Mouse (Mus musculus) megakaryocyte progenitor cell, adult 5-6 weeks (primary cell): ENCODE measurements at regions not wholly inside any gene's neighbourhood (a gene's known extent, or its start where the extent isn't known, plus 50 kb on each side); places are given as distances from the start of the nearest gene placed in this dataset.

Experiments
- ATAC-seq: replicated peaks from 2 replicates; pipeline ENCODE4 v1.8.0; 2016; ENCODE audit warnings: mild to moderate bottlenecking, moderate TSS enrichment, inconsistent platforms; ENCODE audit not compliant: poor library complexity

- no peak for ATAC-seq
Measured at GRCm38 (mm10) chr8:26804089-26804488, 173.0 kb upstream of the Zfp703 start.

GRCm38 (mm10) chr8:26804901-26805341 lies 172.2 kb upstream of the Zfp703 start:
- no peak for ATAC-seq

DNA sequence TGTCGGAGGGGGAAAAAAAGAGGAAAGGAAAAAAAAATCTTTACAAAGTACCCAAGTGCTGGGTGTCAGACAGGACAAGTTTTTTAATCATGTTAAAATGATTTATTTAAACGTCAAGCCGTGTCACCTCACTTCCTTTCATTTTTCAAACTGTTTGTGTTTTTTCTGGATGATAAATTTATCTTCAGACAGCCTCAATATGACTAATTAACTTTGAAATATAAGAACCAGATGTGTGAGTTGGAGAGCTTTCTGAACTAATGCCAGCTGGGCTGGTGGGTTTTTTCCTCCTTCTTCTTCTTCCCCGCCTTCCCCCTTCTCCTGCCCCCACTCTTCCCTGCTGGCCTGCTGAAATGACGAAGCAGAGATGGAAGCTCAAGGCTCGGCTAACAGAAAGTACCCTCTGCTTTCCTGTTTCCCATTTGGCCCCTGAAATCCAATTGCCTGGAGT lies 171.7 kb upstream of the Zfp703 start:
- ATAC-seq = no peak

GRCm38 (mm10) chr8:26808111-26808651 lies 168.9 kb upstream of the Zfp703 start:
- ATAC-seq = peak; percentile 37; the same call in 1 of the 2 replicates

- ATAC-seq = 0 out of 2 replicates have a peak, but pooled peaks have one; percentile 8
Measured at GRCm38 (mm10) chr8:26808771-26809170, 168.4 kb upstream of the Zfp703 start.

DNA sequence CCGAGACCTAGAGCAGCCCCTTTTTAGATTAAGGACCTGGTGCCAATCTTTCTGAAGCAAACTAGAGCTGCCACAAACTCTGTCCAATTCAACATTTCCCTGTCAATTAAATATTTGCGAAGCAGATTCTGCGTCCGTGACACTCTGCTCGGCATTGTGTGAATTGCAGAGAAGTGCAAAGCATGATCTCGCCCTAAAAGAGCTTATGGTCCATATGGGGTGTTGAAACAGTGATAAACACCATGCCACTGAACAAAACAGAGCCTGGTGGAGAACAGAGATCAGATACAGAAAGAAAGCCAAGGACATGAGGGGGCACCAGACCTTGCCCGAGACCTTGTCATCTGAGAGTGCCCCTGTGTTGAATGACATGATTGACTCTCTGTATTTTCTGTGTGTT lies 167.2 kb upstream of the Zfp703 start:
- no peak for ATAC-seq

GRCm38 (mm10) chr8:26811533-26812236 lies 165.4 kb upstream of the Zfp703 start:
- no peak for ATAC-seq

- ATAC-seq = peak; percentile 41
Measured at GRCm38 (mm10) chr8:26813198-26813815, 163.8 kb upstream of the Zfp703 start.

DNA sequence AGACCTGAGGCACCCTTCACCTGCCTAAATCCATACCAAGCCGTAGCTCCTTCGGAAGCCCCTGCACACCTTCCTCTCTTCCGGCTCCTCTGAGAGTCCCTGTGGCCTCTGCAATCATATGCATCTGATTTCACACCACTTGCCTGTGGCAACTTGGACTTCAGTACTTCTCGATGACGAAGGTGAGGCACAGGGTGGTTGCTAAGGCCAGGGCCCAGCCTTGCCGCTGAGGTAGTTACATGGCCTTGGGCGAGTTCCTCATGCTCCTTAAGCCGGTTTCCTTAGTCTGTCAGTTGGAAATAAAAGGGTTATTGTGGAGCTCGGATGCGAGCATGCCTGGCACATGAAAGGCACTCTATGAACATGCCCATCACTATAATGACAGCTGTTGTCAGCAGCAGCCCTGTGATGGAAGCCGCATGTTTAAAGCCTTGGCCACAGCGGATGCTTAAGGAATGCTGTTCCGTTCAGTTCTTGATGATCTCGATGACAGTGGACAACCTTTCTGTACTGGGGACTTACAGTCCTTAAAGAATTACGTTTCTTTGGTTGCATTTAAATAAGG lies 162.0 kb upstream of the Zfp703 start:
- ATAC-seq = no peak

- no peak for ATAC-seq
Measured at GRCm38 (mm10) chr8:26816977-26817376, 160.1 kb upstream of the Zfp703 start.

DNA sequence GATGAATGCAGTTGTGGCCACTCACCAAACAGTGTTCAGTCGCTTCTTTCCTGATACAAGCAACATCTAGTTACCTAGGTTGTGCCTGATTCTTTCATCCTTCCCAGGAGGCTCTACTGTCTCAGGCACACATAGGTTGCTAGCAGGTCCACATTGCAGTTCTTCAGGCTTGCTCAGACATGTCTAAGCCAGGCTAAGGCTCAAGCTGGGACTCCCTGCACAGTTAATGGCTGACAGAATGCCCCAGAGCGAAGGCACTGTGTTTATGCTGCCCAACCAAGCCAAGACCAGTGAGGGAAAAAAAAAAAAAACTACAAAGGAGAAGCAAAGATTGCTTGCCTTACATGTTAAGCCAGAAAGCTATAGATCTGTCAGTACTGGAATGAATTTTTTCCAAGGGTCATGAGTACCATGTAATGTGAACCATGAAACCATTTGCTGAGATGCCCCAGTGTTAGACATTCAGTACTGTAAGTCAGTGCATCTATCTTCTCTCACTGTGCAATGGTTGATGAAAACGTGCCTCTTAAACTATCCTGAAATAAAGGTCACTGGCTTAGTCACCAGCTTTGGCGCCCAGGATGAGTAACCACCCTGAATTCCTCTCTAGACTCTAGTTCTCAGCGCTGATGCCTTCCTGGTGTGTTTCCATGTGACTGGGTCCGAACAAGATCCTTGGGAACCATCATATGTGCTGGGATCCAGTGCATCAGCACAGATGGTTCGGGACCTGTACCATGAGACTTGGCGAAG lies 152.8 kb upstream of the Zfp703 start:
- ATAC-seq = no peak

DNA sequence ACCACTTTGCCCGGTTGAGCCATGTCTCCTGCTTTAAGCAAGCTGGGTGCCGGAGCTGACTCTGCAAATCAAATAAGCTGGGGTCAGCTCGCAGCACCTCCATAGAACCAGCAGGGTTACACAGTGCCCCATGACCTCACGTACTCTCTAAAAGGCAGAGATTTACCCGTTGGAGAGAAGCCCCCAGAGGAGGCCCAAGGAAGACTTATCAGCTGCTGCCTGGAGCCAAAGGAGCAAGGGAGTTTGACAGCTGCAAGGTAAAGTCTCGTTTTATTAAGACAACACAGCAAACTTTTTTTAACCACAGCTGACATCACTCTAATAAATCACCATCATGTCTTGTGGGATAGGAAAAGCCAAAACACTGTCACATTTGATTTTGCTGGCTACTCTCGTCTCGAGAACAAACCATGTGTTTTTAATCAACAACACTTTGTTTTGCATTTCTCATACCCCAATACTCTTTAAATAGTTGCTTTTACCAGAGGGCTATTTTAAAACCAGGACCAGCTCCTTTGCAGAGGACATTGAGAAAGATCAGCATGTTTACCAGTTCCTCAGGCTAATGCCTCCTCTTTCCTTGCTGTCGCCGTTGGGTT lies 148.7 kb upstream of the Zfp703 start:
- ATAC-seq = no peak

GRCm38 (mm10) chr8:26829313-26829712 lies 147.8 kb upstream of the Zfp703 start:
- no peak for ATAC-seq

DNA sequence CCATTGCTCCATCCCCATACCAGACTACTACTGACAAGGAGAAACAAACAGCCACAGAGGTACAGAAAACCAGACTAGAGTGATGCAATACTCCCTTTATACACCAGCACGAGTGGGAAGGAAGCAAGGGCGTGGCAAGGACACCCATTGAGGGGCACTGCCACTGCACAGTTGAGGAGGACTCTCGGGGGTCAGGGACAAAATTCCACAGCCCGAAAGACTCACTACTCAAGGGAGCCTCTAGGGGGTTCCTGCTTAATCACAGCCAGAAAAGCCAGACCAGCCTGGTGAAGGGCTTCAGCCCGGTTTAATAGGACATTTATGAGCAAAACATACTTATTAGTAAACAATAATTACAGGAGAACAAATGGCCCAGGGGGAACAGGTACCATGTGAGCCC lies 146.0 kb upstream of the Zfp703 start:
- peak; percentile 38 for ATAC-seq

- ATAC-seq = no peak
Measured at GRCm38 (mm10) chr8:26831790-26832189, 145.3 kb upstream of the Zfp703 start.

- no peak for ATAC-seq
Measured at GRCm38 (mm10) chr8:26832546-26832945, 144.6 kb upstream of the Zfp703 start.

GRCm38 (mm10) chr8:26833297-26833696 lies 143.8 kb upstream of the Zfp703 start:
- ATAC-seq = 0 out of 2 replicates have a peak, but pooled peaks have one; percentile 6

DNA sequence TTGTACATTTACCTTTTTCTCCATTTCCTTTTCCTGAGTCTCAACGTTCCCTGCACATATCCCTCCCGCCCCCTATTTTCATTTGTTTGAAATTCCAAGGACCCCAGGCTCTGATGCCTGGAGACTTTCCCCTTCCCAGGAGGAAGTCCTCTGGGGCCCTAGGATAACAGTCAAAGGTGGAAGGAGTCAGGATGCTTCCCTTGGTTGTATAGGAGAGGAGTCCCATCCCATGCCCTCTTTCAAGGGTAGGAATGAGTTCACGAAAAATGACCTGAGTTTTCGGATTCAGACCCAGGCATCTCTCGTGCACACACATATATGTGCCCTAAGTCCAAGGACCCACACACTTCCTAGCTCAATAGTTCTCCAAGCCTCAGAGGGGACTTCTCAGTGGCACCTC lies 143.3 kb upstream of the Zfp703 start:
- no peak for ATAC-seq

GRCm38 (mm10) chr8:26834604-26835003 lies 142.5 kb upstream of the Zfp703 start:
- no peak for ATAC-seq

GRCm38 (mm10) chr8:26835076-26835475 lies 142.0 kb upstream of the Zfp703 start:
- no peak for ATAC-seq

DNA sequence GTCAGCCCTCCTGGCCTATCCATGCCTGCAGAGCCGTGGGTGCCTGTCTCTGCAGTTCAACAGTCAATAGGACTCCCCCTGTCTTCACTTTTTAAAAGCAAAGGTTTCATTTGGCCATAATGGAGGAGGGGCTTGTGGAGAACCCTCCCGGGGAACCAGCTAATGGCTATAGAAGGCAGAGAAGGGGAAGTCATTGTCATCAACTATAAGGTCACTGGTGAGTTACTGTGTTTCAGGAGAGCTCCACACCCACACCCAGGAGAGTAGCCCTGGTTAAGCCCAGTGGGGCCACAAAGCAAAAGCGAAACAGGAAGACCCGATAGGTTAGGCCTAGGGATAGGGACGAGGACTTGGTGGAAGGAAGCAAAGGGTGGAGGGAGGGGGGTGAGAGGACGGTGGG lies 141.5 kb upstream of the Zfp703 start:
- ATAC-seq = peak; percentile 79
